Mouse (Mus musculus): ENCODE results near the gene Krcc1. TPM values are rescaled to one million over a fixed set of nuclear protein-coding genes. Genes with fewer than 3 reads are reported as not detected.
A peak's percentile ranks its signal among the peaks of the same experiment; 100 is the strongest.

The Krcc1 gene
- polyA plus RNA-seq, 1 experiment = 59.1 TPM

DNA sequence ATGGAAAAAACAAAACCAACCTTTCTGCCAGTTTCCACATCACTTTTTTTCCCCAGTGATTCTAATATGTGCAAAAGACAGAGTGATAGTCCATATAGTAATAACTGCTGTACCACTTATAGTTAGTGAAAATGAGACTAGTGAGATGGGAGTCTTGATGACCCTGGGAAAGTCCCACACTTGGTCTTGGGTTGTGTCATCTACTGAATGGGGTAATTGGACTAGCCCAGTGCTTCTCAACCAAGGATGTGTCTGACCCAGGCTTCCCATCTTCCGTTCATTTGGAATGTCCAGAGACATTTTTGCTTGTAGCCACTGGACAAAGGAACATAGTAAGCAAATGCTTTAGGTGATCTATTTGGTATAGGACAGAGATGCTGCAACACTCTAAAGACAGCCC, 2.2 kb downstream of the Krcc1 start:
- Histone ChIP-seq H3K27ac (ENCODE audit: insufficient read depth, low read length) (no peak overlapping the region), H3K4me1 (ENCODE audit: control insufficient read depth, insufficient read depth, low read length) (no peaks in the 10 kb centered on the region), H3K4me3 (ENCODE audit: low read depth, low read length) (no peak overlapping the region), H3K27me3 (ENCODE audit: control insufficient read depth, insufficient read depth, low read length, poor library complexity, severe bottlenecking) (no peaks in the 10 kb centered on the region), H3K36me3 (ENCODE audit: control insufficient read depth, insufficient read depth, low read length, poor library complexity, severe bottlenecking) (no peaks in the 10 kb centered on the region), H3K9ac (ENCODE audit: low read depth, poor library complexity, severe bottlenecking) (no peak overlapping the region), H3K9me3 (replicated peaks; ENCODE audit: control insufficient read depth, insufficient read depth, low read length, poor library complexity, severe bottlenecking) (no peaks in the 10 kb centered on the region)
- TF ChIP-seq CTCF (IDR thresholded peaks at IDR 0.05; ENCODE audit: low read depth, low read length) (no peak), EP300 (IDR thresholded peaks at IDR 0.05; ENCODE audit: insufficient read depth, low read depth, low read length) (no peak), POLR2A (IDR thresholded peaks at IDR 0.05; ENCODE audit: insufficient read depth, low read length) (no peak)

DNA sequence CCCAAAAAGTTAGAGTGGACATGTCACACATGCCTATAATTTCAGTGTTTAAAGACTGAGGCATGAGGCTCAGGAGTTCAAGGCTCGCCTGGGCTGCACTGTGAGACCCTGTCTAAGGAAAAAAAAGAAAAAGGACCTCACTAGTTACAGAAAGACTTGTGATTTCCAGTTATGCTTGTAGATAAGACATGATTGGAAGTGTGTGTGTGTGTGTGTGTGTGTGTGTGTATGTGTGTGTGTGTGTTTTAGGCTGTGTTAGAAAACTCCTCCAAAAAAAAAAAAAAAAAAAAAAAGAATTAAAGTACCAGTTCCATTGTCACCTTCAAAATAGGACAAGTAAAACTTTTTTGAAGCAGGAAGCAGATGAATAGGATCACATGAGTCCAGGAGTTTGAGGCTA, 3.1 kb downstream of the Krcc1 start:
- Histone ChIP-seq H3K9me3 (replicated peaks; ENCODE audit: control insufficient read depth, insufficient read depth, low read length, poor library complexity, severe bottlenecking) (no peaks in the 10 kb centered on the region), H3K9ac (ENCODE audit: low read depth, poor library complexity, severe bottlenecking) (no peak overlapping the region), H3K36me3 (ENCODE audit: control insufficient read depth, insufficient read depth, low read length, poor library complexity, severe bottlenecking) (no peaks in the 10 kb centered on the region), H3K4me1 (ENCODE audit: control insufficient read depth, insufficient read depth, low read length) (no peaks in the 10 kb centered on the region), H3K4me3 (ENCODE audit: low read depth, low read length) (no peak overlapping the region), H3K27me3 (ENCODE audit: control insufficient read depth, insufficient read depth, low read length, poor library complexity, severe bottlenecking) (no peaks in the 10 kb centered on the region), H3K27ac (ENCODE audit: insufficient read depth, low read length) (no peak overlapping the region)
- TF ChIP-seq EP300 (IDR thresholded peaks at IDR 0.05; ENCODE audit: insufficient read depth, low read depth, low read length) (no peak), POLR2A (IDR thresholded peaks at IDR 0.05; ENCODE audit: insufficient read depth, low read length) (no peak), CTCF (IDR thresholded peaks at IDR 0.05; ENCODE audit: low read depth, low read length) (no peak)

GRCm38 (mm10) chr6:71279418-71279817, 7.9 kb downstream of the Krcc1 start:
- TF ChIP-seq POLR2A (IDR thresholded peaks at IDR 0.05; ENCODE audit: insufficient read depth, low read length) = no peak
- no peak for TF ChIP-seq EP300 (IDR thresholded peaks at IDR 0.05; ENCODE audit: insufficient read depth, low read depth, low read length)
- no peak for TF ChIP-seq CTCF (IDR thresholded peaks at IDR 0.05; ENCODE audit: low read depth, low read length)
- H3K9ac ChIP-seq (ENCODE audit: low read depth, poor library complexity, severe bottlenecking) = no peak overlapping the region
- no peak overlapping the region for H3K27ac ChIP-seq (ENCODE audit: insufficient read depth, low read length)
- no peaks in the 10 kb centered on the region for H3K9me3 ChIP-seq (replicated peaks; ENCODE audit: control insufficient read depth, insufficient read depth, low read length, poor library complexity, severe bottlenecking)
- H3K4me3 ChIP-seq (ENCODE audit: low read depth, low read length) = no peak overlapping the region
- no peaks in the 10 kb centered on the region for H3K4me1 ChIP-seq (ENCODE audit: control insufficient read depth, insufficient read depth, low read length)
- H3K36me3 ChIP-seq (ENCODE audit: control insufficient read depth, insufficient read depth, low read length, poor library complexity, severe bottlenecking) = no peaks in the 10 kb centered on the region; the same call in 1 of the 2 replicates
- H3K27me3 ChIP-seq (ENCODE audit: control insufficient read depth, insufficient read depth, low read length, poor library complexity, severe bottlenecking) = no peaks in the 10 kb centered on the region

DNA sequence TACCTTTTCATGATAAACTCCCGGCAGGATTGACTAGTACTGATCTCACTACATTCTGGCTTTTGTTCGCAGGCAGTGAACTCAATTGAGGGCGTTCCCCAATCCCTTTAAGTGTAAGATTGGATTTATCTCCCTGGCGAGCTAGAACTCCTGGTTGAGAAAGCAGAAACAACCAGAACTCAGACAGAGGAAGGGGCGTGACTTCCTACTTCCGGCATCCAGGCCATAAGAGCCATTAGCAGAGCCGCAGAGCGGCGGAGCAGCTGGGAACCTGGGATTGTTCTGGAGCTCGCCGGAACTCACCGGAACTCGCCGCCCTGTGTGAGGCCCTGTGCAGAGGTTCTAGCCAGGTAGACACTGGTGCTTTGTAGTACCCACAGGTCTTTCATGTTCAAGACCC, 22.0 kb downstream of the Krcc1 start:
- Histone ChIP-seq H3K9ac (ENCODE audit: low read depth, poor library complexity, severe bottlenecking) (peak overlapping the region; percentile 50), H3K9me3 (replicated peaks; ENCODE audit: control insufficient read depth, insufficient read depth, low read length, poor library complexity, severe bottlenecking) (no peaks in the 10 kb centered on the region), H3K27ac (ENCODE audit: insufficient read depth, low read length) (peak overlapping the region; percentile 77), H3K4me3 (ENCODE audit: low read depth, low read length) (peak overlapping the region; percentile 38), H3K27me3 (ENCODE audit: control insufficient read depth, insufficient read depth, low read length, poor library complexity, severe bottlenecking) (no peaks in the 10 kb centered on the region), H3K4me1 (ENCODE audit: control insufficient read depth, insufficient read depth, low read length) (no peaks in the 10 kb centered on the region), H3K36me3 (ENCODE audit: control insufficient read depth, insufficient read depth, low read length, poor library complexity, severe bottlenecking) (no peaks in the 10 kb centered on the region)
- TF ChIP-seq POLR2A (IDR thresholded peaks at IDR 0.05; ENCODE audit: insufficient read depth, low read length) (peak; percentile 38), CTCF (IDR thresholded peaks at IDR 0.05; ENCODE audit: low read depth, low read length) (no peak)

GRCm38 (mm10) chr6:71295303-71295702, 23.8 kb downstream of the Krcc1 start:
- Histone ChIP-seq H3K4me3 (ENCODE audit: low read depth, low read length) (no peak overlapping the region), H3K27ac (ENCODE audit: insufficient read depth, low read length) (no peak overlapping the region), H3K4me1 (ENCODE audit: control insufficient read depth, insufficient read depth, low read length) (no peaks in the 10 kb centered on the region), H3K27me3 (ENCODE audit: control insufficient read depth, insufficient read depth, low read length, poor library complexity, severe bottlenecking) (no peaks in the 10 kb centered on the region), H3K9me3 (replicated peaks; ENCODE audit: control insufficient read depth, insufficient read depth, low read length, poor library complexity, severe bottlenecking) (no peaks in the 10 kb centered on the region), H3K36me3 (ENCODE audit: control insufficient read depth, insufficient read depth, low read length, poor library complexity, severe bottlenecking) (no peaks in the 10 kb centered on the region), H3K9ac (ENCODE audit: low read depth, poor library complexity, severe bottlenecking) (no peak overlapping the region)
- TF ChIP-seq CTCF (IDR thresholded peaks at IDR 0.05; ENCODE audit: low read depth, low read length) (no peak), POLR2A (IDR thresholded peaks at IDR 0.05; ENCODE audit: insufficient read depth, low read length) (no peak), EP300 (IDR thresholded peaks at IDR 0.05; ENCODE audit: insufficient read depth, low read depth, low read length) (no peak)

DNA sequence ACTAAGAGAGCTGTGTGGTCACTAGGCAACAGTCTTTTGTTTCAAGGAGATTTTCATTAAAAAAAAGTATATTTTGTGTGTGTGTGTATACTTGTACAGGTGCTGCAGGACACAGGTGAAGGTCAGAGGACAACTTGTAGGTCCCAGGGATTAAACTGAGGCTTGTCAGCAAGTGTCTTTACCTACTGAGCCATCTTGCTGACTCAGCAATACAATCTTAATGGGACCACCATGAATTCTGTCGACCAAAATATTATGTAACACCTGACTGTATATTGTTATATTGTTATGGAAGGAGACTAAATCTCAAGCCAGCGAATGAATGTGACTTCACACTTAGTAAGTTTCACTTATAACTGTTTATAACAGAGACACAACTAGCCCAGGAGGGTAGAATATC, 26.6 kb downstream of the Krcc1 start:
- Histone ChIP-seq H3K27me3 (ENCODE audit: control insufficient read depth, insufficient read depth, low read length, poor library complexity, severe bottlenecking) (no peaks in the 10 kb centered on the region), H3K4me3 (ENCODE audit: low read depth, low read length) (no peak overlapping the region), H3K9ac (ENCODE audit: low read depth, poor library complexity, severe bottlenecking) (no peak overlapping the region), H3K9me3 (replicated peaks; ENCODE audit: control insufficient read depth, insufficient read depth, low read length, poor library complexity, severe bottlenecking) (no peaks in the 10 kb centered on the region), H3K36me3 (ENCODE audit: control insufficient read depth, insufficient read depth, low read length, poor library complexity, severe bottlenecking) (no peaks in the 10 kb centered on the region), H3K4me1 (ENCODE audit: control insufficient read depth, insufficient read depth, low read length) (no peaks in the 10 kb centered on the region), H3K27ac (ENCODE audit: insufficient read depth, low read length) (no peak overlapping the region)
- TF ChIP-seq CTCF (IDR thresholded peaks at IDR 0.05; ENCODE audit: low read depth, low read length) (no peak), EP300 (IDR thresholded peaks at IDR 0.05; ENCODE audit: insufficient read depth, low read depth, low read length) (no peak), POLR2A (IDR thresholded peaks at IDR 0.05; ENCODE audit: insufficient read depth, low read length) (no peak)

All from ES-Bruce4 (cell line).